Comparison of ENCODE assay signal across 8 mouse cellular contexts in the genomic region with DNA sequence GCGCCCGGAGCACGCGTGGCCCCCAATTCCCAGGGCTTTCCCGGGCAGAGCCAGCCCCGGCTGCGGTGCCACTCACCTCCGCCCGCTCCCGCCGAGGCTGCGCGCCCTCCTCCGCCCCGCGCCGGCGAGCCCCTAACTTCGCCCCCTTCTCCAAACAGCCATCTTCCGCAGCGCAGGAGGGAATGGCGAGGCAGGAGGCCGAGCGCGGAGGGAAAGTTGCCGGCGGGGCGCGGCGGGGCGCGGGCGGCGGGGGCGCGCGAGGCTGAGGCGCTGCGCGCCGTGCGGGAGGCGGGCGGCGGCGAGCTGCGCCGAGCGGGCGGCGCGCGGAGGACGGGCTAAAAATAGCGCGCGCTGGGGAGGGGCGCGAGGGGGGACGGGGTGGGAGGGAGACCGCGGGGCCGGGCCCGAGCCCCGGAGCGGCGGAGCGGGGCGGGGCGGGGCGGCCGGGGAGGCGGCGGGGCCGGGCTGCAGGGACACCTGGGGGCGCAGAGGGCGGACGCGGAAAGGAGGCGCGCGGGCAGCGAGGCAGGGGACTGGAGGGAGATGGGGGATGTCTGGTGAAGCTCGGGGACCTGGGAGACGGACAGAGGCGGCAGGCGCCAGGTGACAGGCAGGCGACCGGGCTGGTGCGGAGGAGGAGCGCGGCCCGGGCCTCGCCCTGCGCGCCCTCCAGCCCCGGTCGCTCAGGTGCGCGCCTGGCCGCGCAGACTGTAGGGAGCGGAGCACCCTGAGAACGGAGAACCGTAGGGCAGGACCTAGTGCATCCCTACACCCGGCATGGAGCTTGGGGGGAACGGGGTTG. TPM values are rescaled to one million over a fixed set of nuclear protein-coding genes. Genes with fewer than 3 reads are reported as not detected.
DNase-seq lines count a peak whose midpoint lies in the region; ATAC-seq and TF ChIP-seq lines count a peak whose summit lies in the region.

No protein-coding gene starts in this region.

- H3K36me3 ChIP-seq in forebrain, embryonic 15.5 days = no peaks in the 10 kb centered on the region
- no peaks in the 10 kb centered on the region for H3K36me3 ChIP-seq in liver, adult 2 months (ENCODE audit: control insufficient read depth, insufficient read depth, low read length)
- no peaks in the 10 kb centered on the region for H3K36me3 ChIP-seq in neural tube, embryonic 14.5 days (ENCODE audit: control insufficient read depth, insufficient read depth, low read length)

- H3K4me3 ChIP-seq in forebrain, embryonic 15.5 days = peak overlapping the region; percentile 70
- H3K4me3 ChIP-seq in liver, adult 2 months (ENCODE audit: insufficient read depth, low read depth, low read length) = peak overlapping the region; percentile 57; the same call in 1 of the 2 replicates
- H3K4me3 ChIP-seq in neural tube, embryonic 14.5 days (ENCODE audit: low read depth, low read length) = peak overlapping the region; percentile 74

- peak; percentile 4 for DNase-seq in gastrocnemius, postnatal 14 days
- no peak for DNase-seq in gastrocnemius, adult 8-10 months (ENCODE audit: low spot score in 2 of 2)
- peak; percentile 53 for DNase-seq in cerebellum, adult 11 months
- peak; percentile 10 for DNase-seq in induced T-regulatory cell, adult 2 months (ENCODE audit: low read depth)
- DNase-seq in liver, adult 2 months (ENCODE audit: extremely low read depth, low read depth, low spot score) = no peak
- peak; percentile 16 for DNase-seq in yolk sac, embryonic 10.5 days (ENCODE audit: low spot score)

- peak; percentile 94 for ATAC-seq in forebrain, embryonic 15.5 days (replicated peaks)
- ATAC-seq in neural tube, embryonic 14.5 days (ENCODE audit: low read depth) = peak; percentile 91

- TF ChIP-seq CTCF in liver, adult 2 months (IDR thresholded peaks at IDR 0.05; ENCODE audit: low read depth, low read length) = no peak

- H3K4me1 ChIP-seq in forebrain, embryonic 15.5 days = peaks cover 6% of the 10 kb centered on the region; the same call in 1 of the 2 replicates
- H3K4me1 ChIP-seq in liver, adult 2 months (ENCODE audit: control insufficient read depth, insufficient read depth, low read length) = no peaks in the 10 kb centered on the region
- peaks cover 3% of the 10 kb centered on the region; the same call in 1 of the 2 replicates for H3K4me1 ChIP-seq in neural tube, embryonic 14.5 days (ENCODE audit: control insufficient read depth, insufficient read depth, low read length)

- no peak for TF ChIP-seq POLR2A in liver, adult 2 months (IDR thresholded peaks at IDR 0.05; ENCODE audit: extremely low read depth, insufficient read depth, low read length)

- H3K4me2 ChIP-seq in forebrain, embryonic 15.5 days (replicated peaks) = peak overlapping the region; percentile 77
- peak overlapping the region; percentile 75 for H3K4me2 ChIP-seq in neural tube, embryonic 14.5 days (ENCODE audit: low read depth, low read length)

- peaks cover 12% of the 10 kb centered on the region; the same call in 1 of the 2 replicates for H3K27me3 ChIP-seq in forebrain, embryonic 15.5 days
- H3K27me3 ChIP-seq in liver, adult 2 months (ENCODE audit: control insufficient read depth, insufficient read depth, low read length) = peaks cover 8% of the 10 kb centered on the region
- H3K27me3 ChIP-seq in neural tube, embryonic 14.5 days (ENCODE audit: control insufficient read depth, insufficient read depth, low read length) = 0 out of 2 replicates have a peak, but pooled peaks cover 3% of the 10 kb centered on the region

- H3K9ac ChIP-seq in forebrain, embryonic 15.5 days (replicated peaks) = peak overlapping the region; percentile 64
- H3K9ac ChIP-seq in liver, adult 2 months (ENCODE audit: low read depth, low read length) = no peak overlapping the region
- H3K9ac ChIP-seq in neural tube, embryonic 14.5 days (replicated peaks; ENCODE audit: low read depth, low read length) = peak overlapping the region; percentile 73

- no peaks in the 10 kb centered on the region for H3K79me2 ChIP-seq in liver, adult 2 months (ENCODE audit: control insufficient read depth, insufficient read depth, low read length)

- H3K9me3 ChIP-seq in forebrain, embryonic 15.5 days = no peaks in the 10 kb centered on the region
- no peaks in the 10 kb centered on the region for H3K9me3 ChIP-seq in neural tube, embryonic 14.5 days (ENCODE audit: control insufficient read depth, low read length)

- intact Hi-C loops in gastrocnemius, postnatal 14 days (cut with DNase I; ENCODE audit: low total_unique reads) = no loop called here

- H3K27ac ChIP-seq in forebrain, embryonic 15.5 days (replicated peaks) = peak overlapping the region; percentile 71
- H3K27ac ChIP-seq in liver, adult 2 months (replicated peaks; ENCODE audit: insufficient read depth, low read depth, low read length) = no peak overlapping the region
- peak overlapping the region; percentile 75 for H3K27ac ChIP-seq in neural tube, embryonic 14.5 days (ENCODE audit: low read depth, low read length)

- WGBS in forebrain, embryonic 15.5 days = under 1% methylated on average over 91 of the region's 107 CpGs
- 2% methylated on average over 97 of the region's 107 CpGs for WGBS in liver, adult 2 months
- under 1% methylated on average over 53 of the region's 107 CpGs for WGBS in neural tube, embryonic 14.5 days

RNA-seq across cellular contexts. Expression of a gene that starts 10.0 kb away (rescaled TPM):
- total RNA-seq in gastrocnemius, postnatal 14 days (2021) = 1 to 10 TPM; 2.8 to 5.2 TPM
- total RNA-seq in gastrocnemius, adult 8-10 months (2022) = 1 to 10 TPM; 3.6 to 6.6 (median 5.9) TPM
- 13.1 and 15.9 TPM in 2 replicates for polyA plus RNA-seq in forebrain, embryonic 15.5 days (2015; fragmentation: Nextera tagmentation; extraction: Ambion mirVana)
- 1.6 and 1.7 TPM in 2 replicates for total RNA-seq in liver, adult 2 months (2014; rRNA removed)
- 0.29 and 0.56 TPM in 2 replicates for polyA plus RNA-seq in liver, adult 2 months (2012; rRNA removed)
- 14.1 and 14.3 TPM in 2 replicates for polyA plus RNA-seq in neural tube, embryonic 14.5 days (2014; fragmentation: Nextera tagmentation; extraction: Ambion mirVana)

Comparison
In these comparisons a context has a peak if more than half of its experiments do, and no peak if none do; other contexts are left out.
1. DNase-seq: peak in gastrocnemius, postnatal 14 days (single experiment), cerebellum, adult 11 months (single experiment), induced T-regulatory cell, adult 2 months (single experiment) and yolk sac, embryonic 10.5 days (single experiment); none in gastrocnemius, adult 8-10 months (0 of 2) and liver, adult 2 months (single experiment).
2. Peak in every context shown above with its lines, with median percentiles within 50 percentile points of each other: H3K4me3 ChIP-seq.